Mouse (Mus musculus) bone marrow, adult 2 months (tissue): ENCODE measurements around the gene Mylpf.

Experiments used
- CTCF ChIP-seq: fragments of 200-500 bp; IDR thresholded peaks from 2 replicates; pipeline ENCODE4 v1.5.1; 2011; ENCODE audit warnings: low read length, control low read depth; ENCODE audit not compliant: control insufficient read depth, insufficient read depth
- POLR2A ChIP-seq: fragments of 200-500 bp; IDR thresholded peaks from 2 replicates; pipeline ENCODE4 v1.6.1; 2011; ENCODE audit warnings: low read depth, mild to moderate bottlenecking, control low read depth, low read length, borderline replicate concordance; ENCODE audit not compliant: control insufficient read depth

DNA sequence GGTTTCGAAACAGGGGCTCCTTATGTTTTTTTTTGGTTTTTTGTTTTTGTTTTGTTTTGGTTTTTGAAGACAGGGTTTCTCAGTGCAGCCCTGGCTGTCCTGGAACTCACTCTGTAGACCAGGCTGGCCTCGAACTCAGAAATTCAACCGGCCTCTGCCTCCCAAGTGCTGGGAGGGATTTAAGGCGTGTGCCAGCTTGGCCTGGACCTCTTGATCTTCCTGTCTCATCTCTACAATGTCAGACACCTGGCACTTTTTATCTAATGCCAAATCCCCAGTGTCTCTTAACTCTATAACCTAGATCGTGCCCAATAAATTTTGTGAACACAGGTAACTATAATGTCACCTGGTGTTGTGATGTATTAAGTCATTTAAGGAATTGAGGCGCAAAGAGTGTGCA is 44.7 kb downstream of the Mylpf start:
- TF ChIP-seq CTCF (no peak), POLR2A (no peak)
